Mouse (Mus musculus): ENCODE data around the gene Gng2. TPM values are rescaled to one million over a fixed set of nuclear protein-coding genes. Genes with fewer than 3 reads are reported as not detected.

Gene Gng2
- polyA plus RNA-seq, 1 experiment from 2014 or later = 187 TPM

DNA sequence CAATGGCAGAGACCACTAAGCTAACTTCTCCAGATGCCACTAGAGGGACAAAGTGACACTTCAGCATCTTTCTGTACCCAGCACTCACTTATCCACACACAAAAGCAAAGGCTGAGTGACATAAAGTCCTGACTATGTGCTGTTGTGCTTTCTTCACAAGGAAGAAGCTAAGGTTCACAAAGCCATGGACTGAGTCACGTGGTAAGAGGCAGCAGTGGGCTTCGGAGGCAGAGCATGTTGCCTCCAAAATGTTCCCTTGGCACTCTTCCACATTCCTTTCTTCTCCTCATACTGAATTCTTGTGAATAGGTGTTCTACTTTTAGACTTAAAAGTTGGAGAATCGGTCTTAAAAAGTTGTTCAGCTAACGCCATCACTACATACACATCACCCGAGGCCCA is 3.0 kb downstream of the Gng2 start:
- H3K27ac ChIP-seq = peak overlapping the region; percentile 87; the same call in 1 of the 2 replicates
- no peaks in the 10 kb centered on the region for H3K27me3 ChIP-seq
- H3K9ac ChIP-seq = peak overlapping the region; percentile 50; the same call in 1 of the 2 replicates
- no peak for ATAC-seq (ENCODE audit: low FRiP score)
- H3K4me2 ChIP-seq = peak overlapping the region; percentile 54
- peaks cover 59% of the 10 kb centered on the region for H3K4me1 ChIP-seq
- 68% methylated on average over 5 of the region's 5 CpGs for WGBS
- no peaks in the 10 kb centered on the region; the same call in 1 of the 2 replicates for H3K36me3 ChIP-seq (replicated peaks)
- H3K9me3 ChIP-seq = no peaks in the 10 kb centered on the region
- peak overlapping the region; percentile 41 for H3K4me3 ChIP-seq (replicated peaks)

GRCm38 (mm10) chr14:19972316-19973029 is 5.0 kb downstream of the Gng2 start:
- no peak overlapping the region for H3K4me2 ChIP-seq
- peaks cover 62% of the 10 kb centered on the region for H3K4me1 ChIP-seq
- H3K9ac ChIP-seq = no peak overlapping the region
- no peaks in the 10 kb centered on the region for H3K27me3 ChIP-seq
- no peaks in the 10 kb centered on the region; the same call in 1 of the 2 replicates for H3K36me3 ChIP-seq (replicated peaks)
- 74% methylated on average over 13 of the region's 13 CpGs for WGBS
- no peaks in the 10 kb centered on the region for H3K9me3 ChIP-seq
- ATAC-seq (ENCODE audit: low FRiP score) = no peak
- no peak overlapping the region for H3K27ac ChIP-seq
- no peak overlapping the region for H3K4me3 ChIP-seq (replicated peaks)

- 33% methylated on average over 3 of the region's 3 CpGs for WGBS
- Histone ChIP-seq H3K27me3 (no peaks in the 10 kb centered on the region), H3K36me3 (replicated peaks) (no peaks in the 10 kb centered on the region; the same call in 1 of the 2 replicates), H3K27ac (peak overlapping the region; percentile 74), H3K4me2 (peak overlapping the region; percentile 24), H3K4me1 (peaks cover 63% of the 10 kb centered on the region), H3K9me3 (no peaks in the 10 kb centered on the region), H3K4me3 (replicated peaks) (no peak overlapping the region), H3K9ac (no peak overlapping the region)
- ATAC-seq (ENCODE audit: low FRiP score) = no peak
Observed at GRCm38 (mm10) chr14:19970845-19971244, 6.6 kb downstream of the Gng2 start.

- H3K4me1 ChIP-seq = peaks cover 63% of the 10 kb centered on the region
- 72% methylated on average over 6 of the region's 6 CpGs for WGBS
Observed at GRCm38 (mm10) chr14:19970106-19970785, 7.2 kb downstream of the Gng2 start.

GRCm38 (mm10) chr14:19969566-19969965 is 7.9 kb downstream of the Gng2 start:
- Histone ChIP-seq H3K27me3 (no peaks in the 10 kb centered on the region), H3K4me3 (replicated peaks) (no peak overlapping the region), H3K36me3 (replicated peaks) (no peaks in the 10 kb centered on the region; the same call in 1 of the 2 replicates), H3K4me1 (peaks cover 62% of the 10 kb centered on the region), H3K27ac (no peak overlapping the region), H3K9me3 (no peaks in the 10 kb centered on the region), H3K9ac (no peak overlapping the region), H3K4me2 (no peak overlapping the region)
- no peak for ATAC-seq (ENCODE audit: low FRiP score)
- 93% methylated on average over 1 of the region's 1 CpGs for WGBS

More at GRCm38 (mm10) chr14:19970106-19970785, 7.2 kb downstream of the Gng2 start:
- H3K4me2 ChIP-seq = 0 out of 2 replicates have a peak overlapping the region, but pooled peaks have one; percentile 24
- H3K27me3 ChIP-seq = no peaks in the 10 kb centered on the region
- H3K27ac ChIP-seq = peak overlapping the region; percentile 74
- no peak overlapping the region for H3K4me3 ChIP-seq (replicated peaks)
- no peaks in the 10 kb centered on the region; the same call in 1 of the 2 replicates for H3K36me3 ChIP-seq (replicated peaks)
- no peak for ATAC-seq (ENCODE audit: low FRiP score)
- H3K9me3 ChIP-seq = no peaks in the 10 kb centered on the region
- no peak overlapping the region for H3K9ac ChIP-seq

DNA sequence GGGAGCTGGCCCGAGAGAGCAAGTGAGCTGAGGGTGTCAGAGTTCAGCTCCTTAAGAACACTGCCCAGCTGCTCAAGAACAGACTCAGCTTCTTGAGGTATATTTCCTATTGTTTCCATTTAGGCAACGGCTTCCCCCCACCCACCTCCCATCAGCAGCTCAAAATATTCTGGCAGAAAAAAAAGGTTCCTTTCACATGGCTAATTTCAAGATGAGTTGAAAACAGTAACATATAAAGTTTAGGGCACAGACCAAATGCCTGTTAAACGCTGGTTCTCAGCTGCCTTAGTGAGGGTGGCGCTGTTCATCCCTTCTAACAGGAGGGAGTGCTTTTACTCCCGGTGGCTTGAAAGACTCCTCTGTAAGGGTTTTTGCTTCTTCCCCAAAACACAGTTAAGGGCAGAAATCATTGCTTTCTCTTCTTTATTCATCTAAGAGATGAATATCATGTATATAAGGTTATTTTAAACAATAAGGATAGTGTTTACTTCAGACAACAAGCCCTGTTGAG is 8.4 kb downstream of the Gng2 start:
- H3K4me1 ChIP-seq = peaks cover 62% of the 10 kb centered on the region
- 0 out of 2 replicates have a peak overlapping the region, but pooled peaks have one; percentile 21 for H3K27ac ChIP-seq
- no peaks in the 10 kb centered on the region for H3K9me3 ChIP-seq
- WGBS = 54% methylated on average over 5 of the region's 5 CpGs
- no peak overlapping the region for H3K9ac ChIP-seq
- no peak overlapping the region for H3K4me3 ChIP-seq (replicated peaks)
- H3K4me2 ChIP-seq = no peak overlapping the region
- no peaks in the 10 kb centered on the region; the same call in 1 of the 2 replicates for H3K36me3 ChIP-seq (replicated peaks)
- no peaks in the 10 kb centered on the region for H3K27me3 ChIP-seq
- ATAC-seq (ENCODE audit: low FRiP score) = no peak

DNA sequence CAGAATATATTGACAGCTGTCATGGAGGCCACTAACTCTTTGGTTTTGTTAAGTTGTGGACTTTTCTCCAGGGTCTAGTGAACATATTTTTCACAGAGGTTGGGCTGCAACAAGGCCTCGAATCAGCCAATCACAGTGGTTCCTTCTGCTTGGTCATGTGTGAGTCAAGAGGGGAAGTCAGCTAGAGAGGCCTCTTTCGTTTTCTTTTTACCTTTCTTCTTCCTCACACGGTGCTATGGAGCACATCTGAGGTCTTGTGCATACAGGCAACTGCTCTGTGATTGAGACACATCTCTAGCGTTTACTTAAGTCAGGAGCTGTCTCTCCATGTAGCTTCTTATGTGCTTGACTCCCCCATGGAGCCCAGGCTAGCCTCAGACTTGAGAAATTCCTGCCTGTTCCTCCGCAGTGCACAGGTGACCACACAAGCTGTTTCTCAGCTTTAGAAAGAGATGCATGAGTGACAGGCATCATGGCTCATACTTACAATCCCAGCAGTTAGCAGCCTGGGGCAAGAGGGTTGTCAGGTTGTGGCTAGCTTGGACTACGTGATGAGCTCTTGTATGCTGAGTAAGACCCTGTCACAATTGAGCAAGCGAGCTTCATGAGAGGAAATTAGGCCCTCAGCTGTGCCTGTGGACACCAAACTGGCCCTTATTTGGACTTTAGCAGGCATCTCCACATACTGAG is 9.0 kb downstream of the Gng2 start:
- no peak for ATAC-seq (ENCODE audit: low FRiP score)
- Histone ChIP-seq H3K36me3 (replicated peaks) (no peaks in the 10 kb centered on the region; the same call in 1 of the 2 replicates), H3K4me1 (peaks cover 63% of the 10 kb centered on the region)

DNA sequence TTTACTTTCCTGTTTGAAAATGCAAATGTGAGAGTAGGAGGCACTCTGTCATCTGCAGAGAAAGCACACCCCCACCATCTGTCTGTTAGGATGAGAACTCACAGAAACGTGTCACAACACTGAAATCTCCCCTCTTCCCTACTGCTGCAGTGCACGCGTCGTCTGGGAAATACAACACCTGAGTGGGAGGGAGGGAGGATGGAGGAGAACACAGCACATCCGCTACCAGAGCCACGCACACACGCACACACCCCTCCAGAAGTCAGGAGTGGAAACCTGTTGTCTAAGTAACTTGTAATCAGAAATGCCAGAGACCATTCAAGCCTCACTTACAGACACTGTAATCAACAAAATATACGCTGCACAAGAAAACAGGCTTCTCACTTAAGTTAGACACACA is 9.9 kb downstream of the Gng2 start:
- no peak overlapping the region for H3K9ac ChIP-seq
- H3K36me3 ChIP-seq (replicated peaks) = no peaks in the 10 kb centered on the region; the same call in 1 of the 2 replicates
- no peak overlapping the region for H3K27ac ChIP-seq
- no peak overlapping the region for H3K4me2 ChIP-seq
- no peaks in the 10 kb centered on the region for H3K27me3 ChIP-seq
- no peaks in the 10 kb centered on the region for H3K9me3 ChIP-seq
- H3K4me3 ChIP-seq (replicated peaks) = no peak overlapping the region
- 70% methylated on average over 8 of the region's 8 CpGs for WGBS
- peaks cover 64% of the 10 kb centered on the region for H3K4me1 ChIP-seq
- ATAC-seq (ENCODE audit: low FRiP score) = no peak

More for the DNA sequence above, 9.0 kb downstream of the Gng2 start:
- 79% methylated on average over 7 of the region's 7 CpGs for WGBS
- Histone ChIP-seq H3K9me3 (no peaks in the 10 kb centered on the region), H3K4me2 (no peak overlapping the region), H3K4me3 (replicated peaks) (no peak overlapping the region), H3K9ac (no peak overlapping the region), H3K27me3 (no peaks in the 10 kb centered on the region), H3K27ac (0 out of 2 replicates have a peak overlapping the region, but pooled peaks have one; percentile 21)

- Histone ChIP-seq H3K9ac (no peak overlapping the region), H3K27ac (peak overlapping the region; percentile 63; the same call in 1 of the 2 replicates)
Observed at GRCm38 (mm10) chr14:19963961-19964505, 13.4 kb downstream of the Gng2 start.

GRCm38 (mm10) chr14:19961924-19962915 is 15.2 kb downstream of the Gng2 start:
- H3K4me2 ChIP-seq = no peak overlapping the region
- ATAC-seq (ENCODE audit: low FRiP score) = no peak
- peaks cover 15% of the 10 kb centered on the region for H3K36me3 ChIP-seq (replicated peaks)
- no peak overlapping the region for H3K9ac ChIP-seq
- H3K27me3 ChIP-seq = no peaks in the 10 kb centered on the region
- H3K4me3 ChIP-seq (replicated peaks) = no peak overlapping the region
- no peak overlapping the region; the same call in 1 of the 2 replicates for H3K27ac ChIP-seq
- no peaks in the 10 kb centered on the region for H3K9me3 ChIP-seq
- peaks cover 41% of the 10 kb centered on the region for H3K4me1 ChIP-seq
- WGBS = 58% methylated on average over 15 of the region's 15 CpGs

More at GRCm38 (mm10) chr14:19963961-19964505, 13.4 kb downstream of the Gng2 start:
- Histone ChIP-seq H3K27me3 (no peaks in the 10 kb centered on the region), H3K9me3 (no peaks in the 10 kb centered on the region), H3K4me1 (peaks cover 53% of the 10 kb centered on the region), H3K4me2 (peak overlapping the region; percentile 17; the same call in 1 of the 2 replicates), H3K36me3 (replicated peaks) (peaks cover under 1% of the 10 kb centered on the region; the same call in 1 of the 2 replicates), H3K4me3 (replicated peaks) (no peak overlapping the region)
- peak; percentile 57 for ATAC-seq (ENCODE audit: low FRiP score)
- WGBS = 29% methylated on average over 5 of the region's 5 CpGs

DNA sequence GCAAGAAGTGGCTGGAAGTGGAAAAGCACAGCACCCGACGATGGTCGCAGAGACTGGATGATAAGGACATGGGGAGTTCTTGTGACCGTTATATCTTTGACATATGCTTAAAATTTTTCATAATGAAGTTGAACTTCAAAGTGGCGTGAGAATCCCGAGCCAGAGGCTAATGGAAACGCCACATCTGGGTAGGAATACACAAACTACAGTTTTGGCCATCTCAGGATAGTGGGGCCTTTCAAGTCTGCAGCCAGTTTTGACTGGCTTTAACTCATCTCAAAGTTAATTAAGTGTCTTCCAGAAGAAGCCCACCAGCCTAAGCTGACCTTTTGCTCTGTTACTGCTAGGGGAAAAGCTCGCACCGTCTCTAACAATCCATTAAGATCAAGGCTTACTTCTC is 17.6 kb downstream of the Gng2 start:
- Histone ChIP-seq H3K27ac (no peak overlapping the region), H3K27me3 (no peaks in the 10 kb centered on the region), H3K9me3 (no peaks in the 10 kb centered on the region), H3K4me3 (replicated peaks) (no peak overlapping the region), H3K4me1 (peaks cover 40% of the 10 kb centered on the region), H3K4me2 (no peak overlapping the region), H3K9ac (no peak overlapping the region), H3K36me3 (replicated peaks) (peaks cover 24% of the 10 kb centered on the region)
- WGBS = 62% methylated on average over 9 of the region's 9 CpGs
- ATAC-seq (ENCODE audit: low FRiP score) = no peak

All from forebrain, embryonic 12.5 days (tissue).